Mouse (Mus musculus) stomach, embryonic 14.5 days (tissue): ENCODE results near the gene Nop2. TPM values are rescaled to one million over a fixed set of nuclear protein-coding genes. Genes with fewer than 3 reads are reported as not detected.
A peak's percentile ranks its signal among the peaks of the same experiment; 100 is the strongest.

ENCODE experiments used
- ATAC-seq: fragments of 200-750 bp; cut with Nextera tagmentation; 2 replicates; pipeline ENCODE4 v1.8.0; 2017; ENCODE audit warnings: low read depth, moderate TSS enrichment; ENCODE audit not compliant: insufficient number of reproducible peaks, insufficient read depth, low FRiP score
- H3K27ac ChIP-seq: fragments of 300-500 bp; sonication (generic); 2 replicates; pipeline ENCODE4 v1.5.1; 2014; ENCODE audit warnings: mild to moderate bottlenecking, low read length, moderate library complexity, mixed read lengths
- H3K27me3 ChIP-seq: fragments of 300-500 bp; sonication (generic); 2 replicates; pipeline ENCODE4 v1.6.1; 2014; ENCODE audit warnings: low read length, control low read depth, mixed read lengths; ENCODE audit not compliant: control insufficient read depth, insufficient read depth
- H3K36me3 ChIP-seq: fragments of 300-500 bp; sonication (generic); 2 replicates; pipeline ENCODE4 v1.6.1; 2014; ENCODE audit warnings: mild to moderate bottlenecking, control low read depth, low read length, moderate library complexity, mixed read lengths; ENCODE audit not compliant: control insufficient read depth, insufficient read depth
- H3K4me1 ChIP-seq: fragments of 300-500 bp; sonication (generic); 2 replicates; pipeline ENCODE4 v1.6.1; 2014; ENCODE audit warnings: low read length, control low read depth, mixed read lengths; ENCODE audit not compliant: control insufficient read depth, insufficient read depth
- H3K4me2 ChIP-seq: fragments of 300-500 bp; sonication (generic); replicated peaks from 2 replicates; pipeline ENCODE4 v1.6.1; 2014; ENCODE audit warnings: low read depth, low read length, control low read depth
- H3K4me3 ChIP-seq: fragments of 300-500 bp; sonication (generic); 2 replicates; pipeline ENCODE4 v1.5.1; 2014; ENCODE audit warnings: low read depth, low read length, control low read depth
- H3K9ac ChIP-seq: fragments of 300-500 bp; sonication (generic); replicated peaks from 2 replicates; pipeline ENCODE4 v1.6.1; 2014; ENCODE audit warnings: low read depth, mild to moderate bottlenecking, control low read depth, low read length, moderate library complexity, mixed read lengths
- H3K9me3 ChIP-seq: fragments of 300-500 bp; sonication (generic); 2 replicates; pipeline ENCODE4 v1.6.1; 2016; ENCODE audit warnings: low read depth, low read length, control low read depth; ENCODE audit not compliant: control insufficient read depth
- WGBS: fragments of 180-500 bp; shearing (Covaris S2); extraction: QIAGEN DNeasy Blood & Tissue Kit; methylation state at CpG from one replicate; pipeline ENCODE4 v1.1.7; 2014; 5-methylcytosine and 5-hydroxymethylcytosine counted together
- polyA plus RNA-seq: library from polyadenylated mRNA; unstranded; fragments of >200 nt; fragmentation: Nextera tagmentation; extraction: Ambion mirVana; gene quantifications from 2 replicates; pipeline ENCODE4 v1.2.1, GENCODE M21; 2014

The Nop2 gene
- polyA plus RNA-seq, 1 experiment from 2014 or later: 52.3 TPM

- Histone ChIP-seq H3K4me1 (peaks cover 23% of the 10 kb centered on the region), H3K4me3 (peak overlapping the region; percentile 98; the same call in 1 of the 2 replicates), H3K9ac (no peak overlapping the region), H3K9me3 (no peaks in the 10 kb centered on the region), H3K27ac (peak overlapping the region; percentile 27; the same call in 1 of the 2 replicates), H3K4me2 (peak overlapping the region; percentile 95), H3K36me3 (peaks cover 62% of the 10 kb centered on the region), H3K27me3 (no peaks in the 10 kb centered on the region)
- no peak for ATAC-seq
- WGBS: 37% methylated on average over 5 of the region's 5 CpGs
These were observed 32.2 kb upstream of the Nop2 start for GRCm38 (mm10) chr6:125099421-125099971.

GRCm38 (mm10) chr6:125101444-125101843, 30.3 kb upstream of the Nop2 start:
- WGBS: 73% methylated on average over 9 of the region's 9 CpGs
- Histone ChIP-seq H3K9ac (no peak overlapping the region), H3K27ac (no peak overlapping the region), H3K4me2 (no peak overlapping the region), H3K4me3 (no peak overlapping the region), H3K27me3 (no peaks in the 10 kb centered on the region), H3K4me1 (peaks cover 23% of the 10 kb centered on the region), H3K36me3 (peaks cover 79% of the 10 kb centered on the region), H3K9me3 (no peaks in the 10 kb centered on the region)
- ATAC-seq: no peak

GRCm38 (mm10) chr6:125104223-125104622, 27.5 kb upstream of the Nop2 start:
- Histone ChIP-seq H3K36me3 (peaks cover 94% of the 10 kb centered on the region), H3K4me1 (peaks cover 7% of the 10 kb centered on the region), H3K4me3 (no peak overlapping the region), H3K27ac (no peak overlapping the region), H3K9ac (no peak overlapping the region), H3K9me3 (no peaks in the 10 kb centered on the region), H3K4me2 (no peak overlapping the region), H3K27me3 (no peaks in the 10 kb centered on the region)
- 79% methylated on average over 4 of the region's 4 CpGs for WGBS
- ATAC-seq: peak; percentile 51; the same call in 1 of the 2 replicates

DNA sequence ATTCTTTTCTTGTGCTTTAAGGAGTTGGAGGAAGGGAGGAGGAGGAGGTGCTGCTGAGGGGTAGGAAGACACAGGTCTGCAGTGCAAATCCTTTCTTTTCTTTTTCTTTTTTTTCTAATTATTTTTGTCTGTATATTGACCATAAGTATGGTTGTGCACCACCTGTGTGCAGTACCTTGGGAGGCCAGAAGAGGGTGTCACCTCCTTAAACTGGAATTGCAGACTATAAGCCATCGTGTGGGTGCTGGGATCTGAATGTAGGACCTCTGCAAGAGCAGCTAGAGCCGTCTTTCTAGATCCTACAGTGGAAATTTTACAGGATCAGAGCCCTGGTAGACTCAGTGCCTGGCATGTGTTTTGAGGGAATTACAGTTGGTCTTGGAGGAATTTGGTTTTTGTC, 24.0 kb upstream of the Nop2 start:
- H3K9ac ChIP-seq: no peak overlapping the region
- H3K27ac ChIP-seq: no peak overlapping the region
- no peak for ATAC-seq
- no peaks in the 10 kb centered on the region for H3K4me1 ChIP-seq
- WGBS: 86% methylated on average over 2 of the region's 2 CpGs
- no peak overlapping the region for H3K4me2 ChIP-seq
- H3K9me3 ChIP-seq: no peaks in the 10 kb centered on the region
- H3K36me3 ChIP-seq: peaks cover 92% of the 10 kb centered on the region
- H3K4me3 ChIP-seq: no peak overlapping the region
- no peaks in the 10 kb centered on the region for H3K27me3 ChIP-seq

DNA sequence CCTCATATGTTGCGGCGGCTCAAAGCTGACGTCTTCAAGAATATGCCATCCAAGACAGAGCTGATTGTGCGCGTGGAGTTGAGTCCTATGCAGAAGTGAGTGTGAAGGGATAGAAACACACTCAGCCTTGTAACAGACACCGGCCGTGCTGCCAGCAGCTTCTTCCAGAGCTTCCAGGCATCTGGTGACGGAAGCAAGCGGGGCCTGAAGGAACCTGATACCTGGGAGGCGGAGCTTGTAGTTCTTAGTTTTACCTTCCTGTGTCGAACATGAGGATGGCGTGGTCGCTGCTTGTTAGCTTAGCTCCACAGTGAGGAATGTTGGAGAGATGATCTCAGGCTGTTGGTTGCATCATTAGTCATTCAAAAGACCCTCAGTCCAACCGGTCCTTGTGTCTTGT, 22.3 kb upstream of the Nop2 start:
- Histone ChIP-seq H3K9me3 (no peaks in the 10 kb centered on the region), H3K9ac (no peak overlapping the region), H3K36me3 (peaks cover 96% of the 10 kb centered on the region), H3K4me1 (no peaks in the 10 kb centered on the region), H3K27me3 (no peaks in the 10 kb centered on the region), H3K4me3 (no peak overlapping the region), H3K27ac (no peak overlapping the region), H3K4me2 (no peak overlapping the region)
- WGBS: 77% methylated on average over 14 of the region's 14 CpGs
- no peak for ATAC-seq

GRCm38 (mm10) chr6:125110927-125111326, 20.8 kb upstream of the Nop2 start:
- Histone ChIP-seq H3K27ac (no peak overlapping the region), H3K9ac (no peak overlapping the region), H3K9me3 (no peaks in the 10 kb centered on the region), H3K4me3 (no peak overlapping the region), H3K4me1 (no peaks in the 10 kb centered on the region), H3K36me3 (peaks cover 92% of the 10 kb centered on the region), H3K27me3 (no peaks in the 10 kb centered on the region), H3K4me2 (no peak overlapping the region)
- 96% methylated on average over 7 of the region's 7 CpGs for WGBS
- ATAC-seq: no peak

DNA sequence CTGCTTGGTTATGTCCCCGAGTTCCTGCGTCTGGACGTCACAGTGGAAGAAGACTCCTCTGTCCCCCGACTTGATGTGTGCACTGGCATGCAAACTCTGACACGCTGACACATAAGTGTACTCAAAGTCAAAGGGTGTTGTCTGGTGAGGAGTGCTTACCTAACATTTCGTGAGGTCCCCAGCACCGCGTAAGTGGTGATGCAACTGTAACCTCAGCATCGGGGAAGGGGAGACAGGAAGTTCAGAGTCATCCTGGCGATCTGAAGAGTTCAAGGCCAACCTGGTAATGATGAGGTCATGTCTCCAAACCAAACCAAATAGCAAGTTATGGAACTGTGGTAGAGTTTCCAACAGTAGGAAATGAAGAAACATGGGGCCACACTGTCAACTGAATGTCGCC, 19.2 kb upstream of the Nop2 start:
- peaks cover 91% of the 10 kb centered on the region for H3K36me3 ChIP-seq
- no peaks in the 10 kb centered on the region for H3K4me1 ChIP-seq
- no peak overlapping the region for H3K9ac ChIP-seq
- H3K27me3 ChIP-seq: no peaks in the 10 kb centered on the region
- no peaks in the 10 kb centered on the region for H3K9me3 ChIP-seq
- no peak overlapping the region for H3K4me2 ChIP-seq
- H3K4me3 ChIP-seq: no peak overlapping the region
- no peak for ATAC-seq
- WGBS: 92% methylated on average over 11 of the region's 11 CpGs
- H3K27ac ChIP-seq: no peak overlapping the region

- Histone ChIP-seq H3K27ac (no peak overlapping the region), H3K4me1 (no peaks in the 10 kb centered on the region), H3K4me2 (no peak overlapping the region), H3K27me3 (no peaks in the 10 kb centered on the region), H3K36me3 (peaks cover 89% of the 10 kb centered on the region), H3K9ac (no peak overlapping the region), H3K9me3 (no peaks in the 10 kb centered on the region), H3K4me3 (no peak overlapping the region)
- WGBS: 94% methylated on average over 8 of the region's 8 CpGs
- ATAC-seq: no peak
These were observed 12.3 kb upstream of the Nop2 start for GRCm38 (mm10) chr6:125119387-125119786.

GRCm38 (mm10) chr6:125128724-125129123, 3.0 kb upstream of the Nop2 start:
- H3K27ac ChIP-seq: no peak overlapping the region
- 0 out of 2 replicates have a peak, but pooled peaks cover 2% of the 10 kb centered on the region for H3K4me1 ChIP-seq
- H3K36me3 ChIP-seq: peaks cover 62% of the 10 kb centered on the region
- H3K27me3 ChIP-seq: no peaks in the 10 kb centered on the region
- no peak overlapping the region for H3K4me3 ChIP-seq
- no peak overlapping the region for H3K4me2 ChIP-seq
- 87% methylated on average over 12 of the region's 12 CpGs for WGBS
- no peak for ATAC-seq
- H3K9me3 ChIP-seq: no peaks in the 10 kb centered on the region
- H3K9ac ChIP-seq: no peak overlapping the region
